Mouse (Mus musculus) heart, adult 2 months (tissue): Measurements from ENCODE around the gene Zfhx3.

Source experiments
- CTCF ChIP-seq: fragments of 200-600 bp; IDR thresholded peaks from 2 replicates; pipeline ENCODE4 v1.8.1; 2022; ENCODE audit warnings: antibody characterized with exemption, mild to moderate bottlenecking, moderate library complexity
- EP300 ChIP-seq: fragments of 200-500 bp; IDR thresholded peaks from 2 replicates; pipeline ENCODE4 v1.6.1; 2011; ENCODE audit warnings: low read depth, low read length, control low read depth; ENCODE audit not compliant: insufficient read depth

DNA sequence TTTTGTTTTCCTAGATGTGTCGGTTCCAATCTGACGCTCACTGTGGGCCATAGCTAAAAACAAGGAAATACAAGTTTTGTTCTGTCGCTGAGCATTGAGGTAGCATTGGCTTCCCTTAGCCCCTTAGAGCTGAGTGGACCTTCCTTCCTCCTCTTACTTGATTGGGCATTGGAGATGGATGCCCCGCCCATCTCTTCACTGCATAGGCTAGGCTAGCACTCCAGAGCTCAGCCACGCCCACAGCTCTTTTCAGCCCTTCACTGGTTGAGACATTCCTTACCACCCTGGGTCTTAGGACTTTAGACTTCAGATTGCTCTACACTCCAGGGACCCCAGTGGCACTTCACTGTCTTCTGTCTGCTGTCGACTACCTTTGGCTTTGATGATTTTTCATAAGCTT lies 878.2 kb downstream of the Zfhx3 start:
- TF ChIP-seq EP300: no peak
- no peak for TF ChIP-seq CTCF
